Comparison of ENCODE assay signal across 23 mouse cellular contexts in the genomic region with DNA sequence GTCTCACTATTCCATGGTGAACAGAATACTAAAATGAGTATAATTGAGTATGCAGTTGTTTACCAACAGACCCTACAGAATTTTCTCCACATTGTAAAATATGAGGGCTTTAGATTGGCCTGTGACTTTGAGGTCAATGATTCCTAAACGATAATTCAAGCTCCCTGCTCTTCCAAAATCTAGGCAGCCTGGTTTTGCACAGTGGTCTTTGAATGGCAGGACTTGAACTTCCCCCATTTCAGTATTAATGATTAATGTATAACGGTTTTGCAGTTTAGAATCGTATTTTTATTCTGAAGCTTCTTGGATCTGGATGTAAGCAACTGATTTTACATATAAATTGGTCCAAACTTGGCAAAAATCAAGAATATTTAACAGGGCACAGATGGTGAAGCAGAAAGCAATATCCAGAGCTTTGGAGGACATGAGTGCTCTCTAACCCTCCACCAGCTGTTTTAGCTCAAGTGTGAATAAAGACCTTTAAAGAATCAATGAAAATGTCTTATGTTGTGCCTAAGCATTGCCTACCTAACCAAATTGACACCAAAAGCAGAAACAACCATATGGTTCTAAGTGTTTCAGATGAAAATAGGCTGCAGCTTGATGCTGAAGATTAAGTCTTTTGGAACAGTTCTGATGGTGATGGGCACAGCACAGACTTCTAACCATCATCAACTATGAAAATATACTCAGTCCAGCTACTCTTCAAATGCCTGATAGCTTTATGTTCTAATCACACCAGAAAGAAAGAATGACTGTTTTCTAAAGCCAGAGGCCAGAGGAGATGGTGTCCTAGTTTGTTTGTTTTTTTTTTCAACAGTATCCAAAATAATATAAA.
A peak's percentile ranks its signal among the peaks of the same experiment; 100 is the strongest.
DNase-seq lines count a peak whose midpoint lies in the region; ATAC-seq and TF ChIP-seq lines count a peak whose summit lies in the region.
"Had no signal": no experiment of that assay in that cellular context is flagged by ENCODE, and none has a peak within 500 bp of the region (broad histone marks: within the 10 kb centered on the region; RNA-seq: fewer than 3 reads in every experiment).

No protein-coding gene starts in this region.

- H3K4me3 ChIP-seq in forebrain, embryonic 13.5 days = no peak overlapping the region
- H3K4me3 ChIP-seq in forebrain, embryonic 10.5 days = no peak overlapping the region
- H3K4me3 ChIP-seq in hindbrain, postnatal 0 days (ENCODE audit: low read length) = no peak overlapping the region
- H3K4me3 ChIP-seq in hindbrain, embryonic 13.5 days = no peak overlapping the region
- H3K4me3 ChIP-seq in midbrain, embryonic 11.5 days (ENCODE audit: low read depth, low read length) = no peak overlapping the region
- H3K4me3 ChIP-seq in midbrain, embryonic 16.5 days (ENCODE audit: low read depth, low read length) = no peak overlapping the region
- no peak overlapping the region for H3K4me3 ChIP-seq in forebrain, embryonic 16.5 days (replicated peaks; ENCODE audit: low read length)
- H3K4me3 ChIP-seq in neural tube, embryonic 15.5 days (replicated peaks) = no peak overlapping the region
- H3K4me3 ChIP-seq: kidney, embryonic 15.5 days; limb, embryonic 15.5 days; megakaryocyte, embryonic 14.5 days had no signal

- no peak for DNase-seq in forebrain, embryonic 10.5 days (ENCODE audit: extremely low spot score, low spot score)
- DNase-seq in hindbrain, postnatal 0 days (ENCODE audit: low spot score) = peak; percentile 24
- DNase-seq in midbrain, embryonic 11.5 days (ENCODE audit: low spot score, missing footprints) = peak; percentile 83
- DNase-seq: adrenal gland, postnatal 10 days; cerebellum, adult 11 months; cerebellum, adult 9-11 months; gastrocnemius, postnatal 14 days; heart, adult 11 months; kidney, adult 11 months; kidney, postnatal 36 days; left cerebral cortex, postnatal 4 days; lung, embryonic 14.5 days; thymus, postnatal 25 days had no signal

- no peak overlapping the region for H3K27ac ChIP-seq in forebrain, embryonic 13.5 days
- H3K27ac ChIP-seq in forebrain, embryonic 10.5 days = no peak overlapping the region
- H3K27ac ChIP-seq in hindbrain, postnatal 0 days = no peak overlapping the region
- H3K27ac ChIP-seq in hindbrain, embryonic 13.5 days = no peak overlapping the region
- H3K27ac ChIP-seq in midbrain, embryonic 11.5 days (ENCODE audit: low read depth, low read length) = no peak overlapping the region
- no peak overlapping the region for H3K27ac ChIP-seq in midbrain, embryonic 16.5 days (ENCODE audit: low read length)
- no peak overlapping the region for H3K27ac ChIP-seq in forebrain, embryonic 16.5 days (ENCODE audit: low read length)
- H3K27ac ChIP-seq in neural tube, embryonic 15.5 days (replicated peaks) = no peak overlapping the region
- H3K27ac ChIP-seq: kidney, embryonic 15.5 days; limb, embryonic 15.5 days; liver, embryonic 14.5 days had no signal

- H3K9ac ChIP-seq in forebrain, embryonic 13.5 days = no peak overlapping the region
- H3K9ac ChIP-seq in hindbrain, postnatal 0 days (replicated peaks; ENCODE audit: low read length) = no peak overlapping the region
- H3K9ac ChIP-seq in hindbrain, embryonic 13.5 days = no peak overlapping the region
- H3K9ac ChIP-seq in midbrain, embryonic 11.5 days (ENCODE audit: low read length) = no peak overlapping the region
- no peak overlapping the region for H3K9ac ChIP-seq in midbrain, embryonic 16.5 days (ENCODE audit: low read depth, low read length)
- no peak overlapping the region for H3K9ac ChIP-seq in forebrain, embryonic 16.5 days (replicated peaks; ENCODE audit: low read depth, low read length)
- no peak overlapping the region for H3K9ac ChIP-seq in neural tube, embryonic 15.5 days (replicated peaks)
- H3K9ac ChIP-seq: kidney, embryonic 15.5 days; limb, embryonic 15.5 days; liver, embryonic 14.5 days; lung, embryonic 14.5 days had no signal

- no peaks in the 10 kb centered on the region for H3K4me1 ChIP-seq in forebrain, embryonic 13.5 days
- no peaks in the 10 kb centered on the region for H3K4me1 ChIP-seq in forebrain, embryonic 10.5 days
- no peaks in the 10 kb centered on the region for H3K4me1 ChIP-seq in hindbrain, postnatal 0 days (ENCODE audit: insufficient read depth, low read length)
- H3K4me1 ChIP-seq in hindbrain, embryonic 13.5 days (replicated peaks) = no peaks in the 10 kb centered on the region
- H3K4me1 ChIP-seq in midbrain, embryonic 11.5 days (ENCODE audit: control insufficient read depth, insufficient read depth, low read length) = no peaks in the 10 kb centered on the region
- H3K4me1 ChIP-seq in midbrain, embryonic 16.5 days (ENCODE audit: control insufficient read depth, insufficient read depth, low read length) = no peaks in the 10 kb centered on the region
- H3K4me1 ChIP-seq in forebrain, embryonic 16.5 days (replicated peaks; ENCODE audit: control insufficient read depth, insufficient read depth, low read length) = peaks cover 4% of the 10 kb centered on the region; the same call in 1 of the 2 replicates
- no peaks in the 10 kb centered on the region for H3K4me1 ChIP-seq in neural tube, embryonic 15.5 days
- H3K4me1 ChIP-seq: kidney, embryonic 15.5 days; limb, embryonic 15.5 days; megakaryocyte, embryonic 14.5 days had no signal

- H3K36me3 ChIP-seq in forebrain, embryonic 13.5 days (ENCODE audit: poor library complexity, severe bottlenecking) = no peaks in the 10 kb centered on the region
- no peaks in the 10 kb centered on the region for H3K36me3 ChIP-seq in forebrain, embryonic 10.5 days (replicated peaks)
- H3K36me3 ChIP-seq in hindbrain, postnatal 0 days (ENCODE audit: insufficient read depth, low read length) = no peaks in the 10 kb centered on the region
- no peaks in the 10 kb centered on the region for H3K36me3 ChIP-seq in hindbrain, embryonic 13.5 days
- no peaks in the 10 kb centered on the region for H3K36me3 ChIP-seq in midbrain, embryonic 11.5 days (ENCODE audit: control insufficient read depth, insufficient read depth, low read length)
- no peaks in the 10 kb centered on the region for H3K36me3 ChIP-seq in midbrain, embryonic 16.5 days (ENCODE audit: control insufficient read depth, insufficient read depth, low read length)
- H3K36me3 ChIP-seq in forebrain, embryonic 16.5 days (ENCODE audit: control insufficient read depth, insufficient read depth) = no peaks in the 10 kb centered on the region
- no peaks in the 10 kb centered on the region for H3K36me3 ChIP-seq in neural tube, embryonic 15.5 days
- H3K36me3 ChIP-seq: kidney, embryonic 15.5 days; limb, embryonic 15.5 days had no signal

- no peaks in the 10 kb centered on the region for H3K9me3 ChIP-seq in forebrain, embryonic 13.5 days (replicated peaks)
- no peaks in the 10 kb centered on the region for H3K9me3 ChIP-seq in forebrain, embryonic 10.5 days
- no peaks in the 10 kb centered on the region for H3K9me3 ChIP-seq in hindbrain, postnatal 0 days (ENCODE audit: low read length)
- no peaks in the 10 kb centered on the region for H3K9me3 ChIP-seq in hindbrain, embryonic 13.5 days
- no peaks in the 10 kb centered on the region for H3K9me3 ChIP-seq in midbrain, embryonic 11.5 days (ENCODE audit: control insufficient read depth, low read length)
- H3K9me3 ChIP-seq in midbrain, embryonic 16.5 days (replicated peaks; ENCODE audit: control insufficient read depth, low read length, poor library complexity, severe bottlenecking) = no peaks in the 10 kb centered on the region
- no peaks in the 10 kb centered on the region for H3K9me3 ChIP-seq in forebrain, embryonic 16.5 days (ENCODE audit: control insufficient read depth, low read length)
- H3K9me3 ChIP-seq in neural tube, embryonic 15.5 days (replicated peaks) = no peaks in the 10 kb centered on the region
- H3K9me3 ChIP-seq: kidney, embryonic 15.5 days; limb, embryonic 15.5 days; megakaryocyte, embryonic 14.5 days had no signal

- peak; percentile 95 for ATAC-seq in forebrain, embryonic 13.5 days
- no peak for ATAC-seq in hindbrain, postnatal 0 days
- no peak for ATAC-seq in hindbrain, embryonic 13.5 days (ENCODE audit: low FRiP score)
- no peak for ATAC-seq in midbrain, embryonic 11.5 days (ENCODE audit: low FRiP score)
- no peak for ATAC-seq in midbrain, embryonic 16.5 days
- peak; percentile 94 for ATAC-seq in forebrain, embryonic 16.5 days
- no peak for ATAC-seq in neural tube, embryonic 15.5 days (ENCODE audit: low FRiP score)

- no peak for TF ChIP-seq CTCF in hindbrain, postnatal 0 days (IDR thresholded peaks at IDR 0.05; ENCODE audit: low read depth)

- H3K4me2 ChIP-seq in forebrain, embryonic 13.5 days = no peak overlapping the region
- no peak overlapping the region for H3K4me2 ChIP-seq in hindbrain, postnatal 0 days (ENCODE audit: low read depth, low read length)
- H3K4me2 ChIP-seq in hindbrain, embryonic 13.5 days = no peak overlapping the region
- no peak overlapping the region for H3K4me2 ChIP-seq in midbrain, embryonic 11.5 days
- H3K4me2 ChIP-seq in midbrain, embryonic 16.5 days (ENCODE audit: low read length) = no peak overlapping the region
- no peak overlapping the region for H3K4me2 ChIP-seq in forebrain, embryonic 16.5 days (ENCODE audit: low read length)
- no peak overlapping the region for H3K4me2 ChIP-seq in neural tube, embryonic 15.5 days
- H3K4me2 ChIP-seq: heart, embryonic 11.5 days; kidney, embryonic 15.5 days; limb, embryonic 15.5 days; lung, embryonic 14.5 days had no signal

- WGBS in forebrain, embryonic 13.5 days = 72% methylated on average over 3 of the region's 3 CpGs
- WGBS in forebrain, embryonic 10.5 days = 84% methylated on average over 3 of the region's 3 CpGs
- 47% methylated on average over 3 of the region's 3 CpGs for WGBS in hindbrain, postnatal 0 days
- WGBS in hindbrain, embryonic 13.5 days = 66% methylated on average over 3 of the region's 3 CpGs
- WGBS in midbrain, embryonic 11.5 days = 61% methylated on average over 3 of the region's 3 CpGs
- WGBS in midbrain, embryonic 16.5 days = 66% methylated on average over 3 of the region's 3 CpGs
- WGBS in forebrain, embryonic 16.5 days = 29% methylated on average over 3 of the region's 3 CpGs
- WGBS in neural tube, embryonic 15.5 days = 65% methylated on average over 3 of the region's 3 CpGs

- H3K27me3 ChIP-seq in forebrain, embryonic 13.5 days = no peaks in the 10 kb centered on the region
- H3K27me3 ChIP-seq in forebrain, embryonic 10.5 days (ENCODE audit: poor library complexity, severe bottlenecking) = no peaks in the 10 kb centered on the region
- H3K27me3 ChIP-seq in hindbrain, postnatal 0 days (ENCODE audit: insufficient read depth, low read length) = no peaks in the 10 kb centered on the region
- no peaks in the 10 kb centered on the region for H3K27me3 ChIP-seq in hindbrain, embryonic 13.5 days
- H3K27me3 ChIP-seq in midbrain, embryonic 11.5 days (ENCODE audit: control insufficient read depth, insufficient read depth, low read length) = no peaks in the 10 kb centered on the region
- H3K27me3 ChIP-seq in midbrain, embryonic 16.5 days (ENCODE audit: control insufficient read depth, insufficient read depth, low read depth, low read length) = no peaks in the 10 kb centered on the region
- no peaks in the 10 kb centered on the region for H3K27me3 ChIP-seq in forebrain, embryonic 16.5 days (replicated peaks; ENCODE audit: control insufficient read depth, insufficient read depth, low read length)
- no peaks in the 10 kb centered on the region for H3K27me3 ChIP-seq in neural tube, embryonic 15.5 days (replicated peaks)
- H3K27me3 ChIP-seq: kidney, embryonic 15.5 days; limb, embryonic 15.5 days; megakaryocyte, embryonic 14.5 days had no signal

Comparison
In these comparisons a context has a peak if more than half of its experiments do, and no peak if none do; other contexts are left out.
1. ATAC-seq: peak in forebrain, embryonic 13.5 days (single experiment) and forebrain, embryonic 16.5 days (single experiment); none in hindbrain, postnatal 0 days (single experiment), hindbrain, embryonic 13.5 days (single experiment), midbrain, embryonic 11.5 days (single experiment), midbrain, embryonic 16.5 days (single experiment) and neural tube, embryonic 15.5 days (single experiment).